Mouse (Mus musculus) cerebellum, adult 2 months (tissue): ENCODE results near the gene Parp6.

Experiments used
- CTCF ChIP-seq: fragments of 200-500 bp; IDR thresholded peaks from 2 replicates; pipeline ENCODE4 v1.5.1; 2011; ENCODE audit warnings: low read depth, mild to moderate bottlenecking, control low read depth, low read length, moderate library complexity, borderline replicate concordance; ENCODE audit not compliant: insufficient read depth
- POLR2A ChIP-seq: fragments of 200-500 bp; IDR thresholded peaks from 2 replicates; pipeline ENCODE4 v1.6.1; 2011; ENCODE audit warnings: low read length, control low read depth, borderline replicate concordance; ENCODE audit not compliant: insufficient read depth

DNA sequence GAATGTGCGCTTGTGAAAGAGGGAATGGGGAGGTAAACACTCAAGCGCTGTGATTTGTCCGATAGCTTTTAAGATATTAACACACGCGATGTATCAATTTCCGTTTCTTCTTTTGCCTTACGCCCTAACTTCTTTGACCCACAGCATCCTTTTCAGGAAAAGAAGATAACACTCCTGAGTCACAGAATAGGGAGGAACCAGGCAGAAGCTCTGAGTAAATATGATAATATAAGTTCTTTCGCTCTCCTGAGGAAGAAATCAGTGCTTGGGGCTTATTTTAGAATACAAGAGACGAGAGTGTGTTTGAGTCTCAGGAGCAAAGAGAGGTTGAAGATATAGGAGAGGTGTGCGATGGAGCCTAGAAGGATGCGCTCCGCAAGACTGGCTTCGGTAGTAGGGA, 39.7 kb upstream of the Parp6 start:
- no peak for TF ChIP-seq POLR2A
- no peak for TF ChIP-seq CTCF
